Mouse (Mus musculus) ES-Bruce4 (cell line): ENCODE results near the gene Chid1. TPM values are rescaled to one million over a fixed set of nuclear protein-coding genes. Genes with fewer than 3 reads are reported as not detected.

Source experiments
- H3K27ac ChIP-seq: 2 replicates; pipeline ENCODE4 v1.5.1; 2012; ENCODE audit warnings: low read length, inconsistent platforms; ENCODE audit not compliant: insufficient read depth
- H3K27me3 ChIP-seq: 2 replicates; pipeline ENCODE4 v1.6.1; 2012; ENCODE audit warnings: mild to moderate bottlenecking, low read length, inconsistent platforms; ENCODE audit not compliant: control insufficient read depth, poor library complexity, insufficient read depth, severe bottlenecking
- H3K36me3 ChIP-seq: 2 replicates; pipeline ENCODE4 v1.6.1; 2012; ENCODE audit warnings: inconsistent platforms, mild to moderate bottlenecking, low read length, moderate library complexity; ENCODE audit not compliant: control insufficient read depth, poor library complexity, insufficient read depth, severe bottlenecking
- H3K4me1 ChIP-seq: one replicate; pipeline ENCODE4 v1.8.1; 2011; ENCODE audit warnings: low read length; ENCODE audit not compliant: control insufficient read depth, insufficient read depth
- H3K4me3 ChIP-seq: 2 replicates; pipeline ENCODE4 v1.5.1; 2011; ENCODE audit warnings: low read depth, mild to moderate bottlenecking, low read length
- H3K9ac ChIP-seq: 2 replicates; pipeline ENCODE4 v1.6.1; 2012; ENCODE audit warnings: low read depth, mild to moderate bottlenecking, inconsistent platforms; ENCODE audit not compliant: poor library complexity, severe bottlenecking
- H3K9me3 ChIP-seq: replicated peaks from 2 replicates; pipeline ENCODE4 v1.6.1; 2012; ENCODE audit warnings: mild to moderate bottlenecking, low read length, inconsistent platforms; ENCODE audit not compliant: control insufficient read depth, poor library complexity, insufficient read depth, severe bottlenecking
- CTCF ChIP-seq: IDR thresholded peaks from one replicate; pipeline ENCODE4 v1.8.1; 2011; ENCODE audit warnings: low read depth, low read length
- EP300 ChIP-seq: IDR thresholded peaks from 2 replicates; pipeline ENCODE4 v1.6.1; 2011; ENCODE audit warnings: low read depth, low read length; ENCODE audit not compliant: insufficient read depth
- POLR2A ChIP-seq: IDR thresholded peaks from one replicate; pipeline ENCODE4 v1.8.1; 2011; ENCODE audit warnings: low read length; ENCODE audit not compliant: insufficient read depth
- polyA plus RNA-seq: library from polyadenylated mRNA; stranded (reverse); fragments of >200 nt; gene quantifications from 2 replicates; pipeline ENCODE4 v1.2.4, GENCODE M21; 2011; ENCODE audit warnings: low read depth; ENCODE audit not compliant: missing spikeins, insufficient read depth, insufficient read length

The Chid1 gene
- polyA plus RNA-seq, 1 experiment: 16.7 TPM

GRCm38 (mm10) chr7:141561682-141562391 is 22.2 kb upstream of the Chid1 start, which contains the start of gene Ap2a2:
Gene Ap2a2 (plus strand): TSS chr7:141562173.
- TF ChIP-seq POLR2A (no peak), EP300 (0 out of 2 replicates have a peak, but pooled peaks have one; percentile 15)
- no peaks in the 10 kb centered on the region for H3K4me1 ChIP-seq
- no peaks in the 10 kb centered on the region for H3K9me3 ChIP-seq
- no peaks in the 10 kb centered on the region for H3K27me3 ChIP-seq
- H3K36me3 ChIP-seq: no peaks in the 10 kb centered on the region
- peak within 1 kb of the TSS; percentile 96 for H3K4me3 ChIP-seq
- H3K27ac ChIP-seq: no peak within 1 kb of the TSS
- peak within 1 kb of the TSS; percentile 91 for H3K9ac ChIP-seq

- H3K4me1 ChIP-seq: no peaks in the 10 kb centered on the region
- H3K4me3 ChIP-seq: no peak overlapping the region
- no peak for TF ChIP-seq CTCF
- TF ChIP-seq POLR2A: no peak
Observed at GRCm38 (mm10) chr7:141560471-141560870, 20.8 kb upstream of the Chid1 start.

GRCm38 (mm10) chr7:141559726-141560325 is 20.2 kb upstream of the Chid1 start:
- H3K4me1 ChIP-seq: no peaks in the 10 kb centered on the region
- H3K9me3 ChIP-seq: no peaks in the 10 kb centered on the region
- no peak overlapping the region for H3K27ac ChIP-seq
- H3K27me3 ChIP-seq: no peaks in the 10 kb centered on the region
- TF ChIP-seq POLR2A (no peak), CTCF (no peak), EP300 (no peak)
- H3K36me3 ChIP-seq: no peaks in the 10 kb centered on the region
- no peak overlapping the region for H3K4me3 ChIP-seq
- no peak overlapping the region for H3K9ac ChIP-seq

More at GRCm38 (mm10) chr7:141560471-141560870, 20.8 kb upstream of the Chid1 start:
- no peak overlapping the region for H3K27ac ChIP-seq
- H3K36me3 ChIP-seq: no peaks in the 10 kb centered on the region
- no peaks in the 10 kb centered on the region for H3K27me3 ChIP-seq
- no peaks in the 10 kb centered on the region for H3K9me3 ChIP-seq
- H3K9ac ChIP-seq: no peak overlapping the region

DNA sequence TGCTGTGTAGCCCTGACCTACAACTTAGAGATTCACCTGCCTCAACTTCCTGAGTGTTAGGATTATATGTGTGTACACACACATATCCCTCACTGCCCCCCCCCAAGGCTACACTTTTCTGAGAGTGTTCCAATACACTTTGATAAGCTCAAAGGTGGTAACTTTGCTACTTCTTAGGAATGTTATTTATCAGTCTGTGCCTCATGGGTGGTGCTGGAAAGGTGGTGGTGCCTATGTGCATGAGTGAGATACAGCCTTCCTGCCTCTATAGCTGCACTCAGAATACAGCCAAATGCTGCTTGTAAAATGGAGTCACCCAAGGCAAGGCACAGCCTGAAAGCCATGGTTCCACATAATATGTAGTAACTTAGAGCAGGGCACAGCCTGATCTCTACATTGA is 19.3 kb upstream of the Chid1 start:
- no peak overlapping the region for H3K9ac ChIP-seq
- H3K4me3 ChIP-seq: no peak overlapping the region
- H3K27me3 ChIP-seq: no peaks in the 10 kb centered on the region
- H3K27ac ChIP-seq: no peak overlapping the region
- H3K4me1 ChIP-seq: no peaks in the 10 kb centered on the region
- TF ChIP-seq EP300: no peak
- TF ChIP-seq CTCF: no peak
- no peak for TF ChIP-seq POLR2A
- H3K9me3 ChIP-seq: no peaks in the 10 kb centered on the region
- no peaks in the 10 kb centered on the region for H3K36me3 ChIP-seq

DNA sequence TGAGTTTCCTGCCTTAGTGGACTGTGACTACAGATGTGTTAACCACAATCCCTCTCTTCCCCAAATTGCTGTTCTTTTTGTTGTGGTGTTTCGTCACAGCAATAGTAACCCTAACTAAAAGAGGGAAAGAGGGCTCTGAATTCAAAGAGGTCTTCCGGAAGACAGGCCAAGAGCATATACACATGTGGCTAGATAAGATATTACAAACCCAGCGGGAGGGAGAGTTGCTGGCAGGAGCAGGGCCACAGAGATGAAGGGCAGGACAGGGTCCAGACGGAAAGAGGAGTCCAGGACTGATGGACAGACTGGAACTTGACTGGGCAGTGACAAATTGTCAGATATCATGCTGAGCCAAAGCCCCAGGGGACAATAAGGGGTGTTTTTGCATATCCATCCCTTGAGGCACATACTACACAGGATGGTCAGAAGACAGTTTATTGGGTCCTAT is 18.7 kb upstream of the Chid1 start:
- TF ChIP-seq EP300 (no peak), POLR2A (no peak), CTCF (no peak)
- Histone ChIP-seq H3K9me3 (no peaks in the 10 kb centered on the region), H3K36me3 (no peaks in the 10 kb centered on the region), H3K27ac (no peak overlapping the region), H3K27me3 (no peaks in the 10 kb centered on the region), H3K4me3 (no peak overlapping the region), H3K9ac (no peak overlapping the region), H3K4me1 (no peaks in the 10 kb centered on the region)

DNA sequence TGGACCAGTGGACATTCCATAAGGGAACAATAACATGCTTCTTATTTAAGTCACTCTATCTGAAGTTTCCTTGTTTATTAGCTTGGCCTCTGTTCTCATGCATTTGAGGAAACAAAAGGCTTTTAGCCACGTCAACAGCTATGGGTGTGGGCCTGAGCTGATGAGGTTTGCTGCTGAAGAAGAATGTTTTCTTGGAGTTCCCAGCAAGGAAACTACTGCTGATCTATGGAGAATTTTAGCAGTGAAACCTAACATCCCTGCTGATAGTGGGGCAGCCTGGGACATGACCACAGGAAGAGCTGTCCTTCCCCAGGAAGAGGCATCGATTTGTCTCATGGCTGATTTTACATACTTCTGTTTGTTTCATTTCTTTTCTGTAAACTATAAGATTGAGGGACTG is 10.8 kb upstream of the Chid1 start:
- Histone ChIP-seq H3K27me3 (no peaks in the 10 kb centered on the region), H3K36me3 (no peaks in the 10 kb centered on the region), H3K9ac (no peak overlapping the region), H3K4me3 (no peak overlapping the region), H3K9me3 (no peaks in the 10 kb centered on the region), H3K27ac (no peak overlapping the region), H3K4me1 (no peaks in the 10 kb centered on the region)
- TF ChIP-seq EP300 (no peak), POLR2A (no peak), CTCF (no peak)
